Mouse (Mus musculus) hindbrain, postnatal 0 days (tissue): ENCODE measurements around the gene Rasl12. TPM values are rescaled to one million over a fixed set of nuclear protein-coding genes. Genes with fewer than 3 reads are reported as not detected.

ENCODE experiments used
- ATAC-seq: fragments of 200-750 bp; cut with Nextera tagmentation; 2 replicates; pipeline ENCODE4 v1.8.0; 2017; ENCODE audit warnings: mild to moderate bottlenecking, moderate TSS enrichment, moderate library complexity
- DNase-seq: peaks from one replicate; pipeline ENCODE4 v3.0.0-alpha.2; 2015; ENCODE audit warnings: low spot score
- H3K27ac ChIP-seq: fragments of 300-500 bp; sonication (generic); 2 replicates; pipeline ENCODE4 v1.5.1; 2014; ENCODE audit warnings: mild to moderate bottlenecking
- H3K27me3 ChIP-seq: fragments of 300-500 bp; sonication (generic); 2 replicates; pipeline ENCODE4 v1.6.1; 2014; ENCODE audit warnings: low read length, mixed read lengths; ENCODE audit not compliant: insufficient read depth
- H3K36me3 ChIP-seq: fragments of 300-500 bp; sonication (generic); 2 replicates; pipeline ENCODE4 v1.6.1; 2014; ENCODE audit warnings: low read length, mixed read lengths; ENCODE audit not compliant: insufficient read depth
- H3K4me1 ChIP-seq: fragments of 300-500 bp; sonication (generic); 2 replicates; pipeline ENCODE4 v1.6.1; 2014; ENCODE audit warnings: antibody characterized with exemption, low read length, mixed read lengths; ENCODE audit not compliant: insufficient read depth
- H3K4me2 ChIP-seq: fragments of 300-500 bp; sonication (generic); 2 replicates; pipeline ENCODE4 v1.6.1; 2014; ENCODE audit warnings: low read depth, mild to moderate bottlenecking, low read length, moderate library complexity, mixed read lengths
- H3K4me3 ChIP-seq: fragments of 300-500 bp; sonication (generic); 2 replicates; pipeline ENCODE4 v1.5.1; 2014; ENCODE audit warnings: low read length
- H3K9ac ChIP-seq: fragments of 300-500 bp; sonication (generic); replicated peaks from 2 replicates; pipeline ENCODE4 v1.6.1; 2014; ENCODE audit warnings: mild to moderate bottlenecking, low read length, moderate library complexity, mixed read lengths
- H3K9me3 ChIP-seq: fragments of 300-500 bp; sonication (generic); 2 replicates; pipeline ENCODE4 v1.6.1; 2016; ENCODE audit warnings: low read length, mixed read lengths
- CTCF ChIP-seq: IDR thresholded peaks from 2 replicates; pipeline ENCODE4 v1.5.1; 2016; ENCODE audit warnings: antibody characterized with exemption, control low read depth, low read depth
- WGBS: fragments of 180-500 bp; shearing (Covaris S2); extraction: QIAGEN DNeasy Blood & Tissue Kit; methylation state at CpG from one replicate; pipeline ENCODE4 v1.1.7; 2014; 5-methylcytosine and 5-hydroxymethylcytosine counted together
- polyA plus RNA-seq: library from polyadenylated mRNA; unstranded; fragments of >200 nt; fragmentation: Nextera tagmentation; extraction: Ambion mirVana; gene quantifications from 2 replicates; pipeline ENCODE4 v1.2.1, GENCODE M21; 2015
- total RNA-seq: library from RNA; depleted of rRNA; stranded (reverse); fragments of >200 nt; gene quantifications from 2 replicates; pipeline ENCODE4 v1.2.3, GENCODE M21; 2014

Gene Rasl12
- total and polyA plus RNA-seq, 2 experiments from 2014 or later = 4.0 to 7.0 TPM

GRCm38 (mm10) chr9:65392638-65393364, 5.5 kb upstream of the Rasl12 start:
- Histone ChIP-seq H3K4me3 (no peak overlapping the region), H3K27me3 (peaks cover 30% of the 10 kb centered on the region), H3K9me3 (no peaks in the 10 kb centered on the region), H3K9ac (no peak overlapping the region), H3K27ac (no peak overlapping the region), H3K36me3 (no peaks in the 10 kb centered on the region), H3K4me1 (no peaks in the 10 kb centered on the region; the same call in 1 of the 2 replicates), H3K4me2 (no peak overlapping the region)
- WGBS = 31% methylated on average over 6 of the region's 6 CpGs
- TF ChIP-seq CTCF = peak; percentile 84
- peak; percentile 67 for DNase-seq
- no peak for ATAC-seq

- Histone ChIP-seq H3K4me1 (peaks cover 6% of the 10 kb centered on the region), H3K36me3 (no peaks in the 10 kb centered on the region), H3K4me2 (no peak overlapping the region), H3K4me3 (no peak overlapping the region), H3K27me3 (peaks cover 30% of the 10 kb centered on the region), H3K9ac (no peak overlapping the region), H3K9me3 (no peaks in the 10 kb centered on the region), H3K27ac (no peak overlapping the region)
- no peak for DNase-seq
- 48% methylated on average over 2 of the region's 2 CpGs for WGBS
- no peak for TF ChIP-seq CTCF
- ATAC-seq = no peak
Measured at GRCm38 (mm10) chr9:65393606-65394005, 4.7 kb upstream of the Rasl12 start.

- Histone ChIP-seq H3K27me3 (peaks cover 30% of the 10 kb centered on the region), H3K9me3 (no peaks in the 10 kb centered on the region), H3K4me3 (no peak overlapping the region), H3K9ac (no peak overlapping the region), H3K4me1 (peaks cover 6% of the 10 kb centered on the region), H3K36me3 (no peaks in the 10 kb centered on the region), H3K4me2 (no peak overlapping the region), H3K27ac (no peak overlapping the region)
- ATAC-seq (no peak), DNase-seq (no peak)
- no peak for TF ChIP-seq CTCF
- WGBS = 75% methylated on average over 2 of the region's 2 CpGs
Measured at GRCm38 (mm10) chr9:65394360-65394759, 3.9 kb upstream of the Rasl12 start.

GRCm38 (mm10) chr9:65399934-65400333, 1.6 kb downstream of the Rasl12 start:
- WGBS = 83% methylated on average over 6 of the region's 6 CpGs
- H3K9me3 ChIP-seq = no peaks in the 10 kb centered on the region
- TF ChIP-seq CTCF = no peak
- no peaks in the 10 kb centered on the region for H3K36me3 ChIP-seq
- DNase-seq (no peak), ATAC-seq (no peak)
- no peaks in the 10 kb centered on the region for H3K27me3 ChIP-seq
- no peak overlapping the region for H3K9ac ChIP-seq
- no peak overlapping the region for H3K4me3 ChIP-seq
- H3K4me2 ChIP-seq = no peak overlapping the region
- peaks cover 6% of the 10 kb centered on the region for H3K4me1 ChIP-seq
- no peak overlapping the region for H3K27ac ChIP-seq

GRCm38 (mm10) chr9:65404331-65405183, 6.3 kb downstream of the Rasl12 start:
- Histone ChIP-seq H3K27ac (no peak overlapping the region), H3K4me2 (peak overlapping the region; percentile 16; the same call in 1 of the 2 replicates), H3K27me3 (no peaks in the 10 kb centered on the region), H3K9me3 (no peaks in the 10 kb centered on the region), H3K4me3 (no peak overlapping the region), H3K36me3 (no peaks in the 10 kb centered on the region), H3K4me1 (no peaks in the 10 kb centered on the region), H3K9ac (no peak overlapping the region)
- ATAC-seq = no peak
- peak; percentile 76 for DNase-seq
- 60% methylated on average over 15 of the region's 15 CpGs for WGBS
- TF ChIP-seq CTCF = no peak

- Histone ChIP-seq H3K27me3 (no peaks in the 10 kb centered on the region), H3K9me3 (no peaks in the 10 kb centered on the region), H3K4me3 (no peak overlapping the region), H3K27ac (no peak overlapping the region), H3K4me2 (no peak overlapping the region), H3K9ac (no peak overlapping the region), H3K36me3 (no peaks in the 10 kb centered on the region), H3K4me1 (no peaks in the 10 kb centered on the region)
- TF ChIP-seq CTCF = no peak
- WGBS = 78% methylated on average over 2 of the region's 2 CpGs
- DNase-seq = no peak
- no peak for ATAC-seq
Measured at GRCm38 (mm10) chr9:65405184-65405449, 6.8 kb downstream of the Rasl12 start.

GRCm38 (mm10) chr9:65407327-65407726, 9.0 kb downstream of the Rasl12 start:
- H3K4me2 ChIP-seq = no peak overlapping the region
- H3K4me3 ChIP-seq = no peak overlapping the region
- no peak for TF ChIP-seq CTCF
- H3K9me3 ChIP-seq = no peaks in the 10 kb centered on the region
- no peak for ATAC-seq
- no peak for DNase-seq
- no peaks in the 10 kb centered on the region for H3K27me3 ChIP-seq
- H3K4me1 ChIP-seq = no peaks in the 10 kb centered on the region
- no peak overlapping the region for H3K27ac ChIP-seq
- 79% methylated on average over 5 of the region's 5 CpGs for WGBS
- H3K9ac ChIP-seq = no peak overlapping the region
- H3K36me3 ChIP-seq = no peaks in the 10 kb centered on the region
